Mouse (Mus musculus) heart, postnatal 0 days (tissue): ENCODE results near the gene Igfbp3.

ENCODE experiments used
- CTCF ChIP-seq: IDR thresholded peaks from 2 replicates; pipeline ENCODE4 v1.5.1; 2016; ENCODE audit warnings: antibody characterized with exemption, control low read depth, low read depth
- EP300 ChIP-seq: IDR thresholded peaks from 2 replicates; pipeline ENCODE4 v1.6.1; 2016; ENCODE audit warnings: antibody characterized with exemption, low read depth

- TF ChIP-seq CTCF, result no peak
- TF ChIP-seq EP300, result no peak
These were observed 49.3 kb downstream of the Igfbp3 start for GRCm38 (mm10) chr11:7164416-7164815.
